Mouse (Mus musculus): Measurements from ENCODE around the gene Dgcr2. TPM values are rescaled to one million over a fixed set of nuclear protein-coding genes. Genes with fewer than 3 reads are reported as not detected.

Dgcr2 gene
- total and polyA plus RNA-seq, 3 experiments: 20.5 to 27.8 (median 25.5) TPM

DNA sequence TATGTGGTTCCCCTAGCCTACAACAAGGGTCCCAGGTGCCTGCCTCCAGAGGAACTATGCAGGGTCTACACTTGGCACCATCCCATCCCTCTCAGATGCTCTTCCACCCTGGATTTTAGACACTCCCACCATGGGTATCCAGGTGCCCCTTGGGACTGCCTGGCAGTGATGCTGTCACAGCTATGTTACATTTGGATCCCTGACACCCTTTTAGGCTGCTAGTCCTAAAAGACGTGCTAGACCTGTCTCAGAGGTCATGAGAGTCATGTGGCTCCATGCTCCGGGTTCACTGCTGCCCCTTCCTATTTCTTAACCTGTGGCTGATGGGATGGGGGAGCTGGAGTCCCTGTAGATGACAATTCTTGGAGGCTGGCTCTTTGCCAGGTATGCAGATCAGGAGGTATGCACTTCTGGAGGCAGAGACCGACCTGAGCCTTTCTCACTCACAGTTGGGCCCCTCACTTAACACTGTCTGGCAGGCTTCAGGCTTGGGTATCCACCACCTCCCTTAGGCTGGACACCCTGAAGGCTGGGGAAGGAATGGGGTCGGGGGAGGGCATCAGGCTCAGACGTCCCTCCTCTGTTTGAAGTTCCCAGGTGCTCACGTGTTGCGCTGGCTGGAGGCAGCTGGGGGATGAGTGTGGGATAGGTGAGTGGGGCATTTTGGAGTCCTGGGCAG lies 96.4 kb downstream of the Dgcr2 start:
- DNase-seq (ENCODE audit: low spot score) (no peak), ATAC-seq (ENCODE audit: extremely low read depth, insufficient number of reproducible peaks, low FRiP score, poor library complexity, severe bottlenecking) (no peak)
- TF ChIP-seq CTCF (IDR thresholded peaks at IDR 0.05; ENCODE audit: low read depth, low read length) (no peak), TAL1 (conservative IDR thresholded peaks at IDR 0.05; ENCODE audit: low read depth, low read length) (no peak)
- Histone ChIP-seq H3K9me3 (replicated peaks) (peaks cover 15% of the 10 kb centered on the region), H3K27me3 (ENCODE audit: insufficient read depth, low read length) (peaks cover 57% of the 10 kb centered on the region), H3K36me3 (replicated peaks) (no peaks in the 10 kb centered on the region), H3K4me3 (ENCODE audit: low read depth, low read length) (no peak overlapping the region), H3K4me1 (ENCODE audit: insufficient read depth, low read depth, low read length) (peaks cover 8% of the 10 kb centered on the region)

DNA sequence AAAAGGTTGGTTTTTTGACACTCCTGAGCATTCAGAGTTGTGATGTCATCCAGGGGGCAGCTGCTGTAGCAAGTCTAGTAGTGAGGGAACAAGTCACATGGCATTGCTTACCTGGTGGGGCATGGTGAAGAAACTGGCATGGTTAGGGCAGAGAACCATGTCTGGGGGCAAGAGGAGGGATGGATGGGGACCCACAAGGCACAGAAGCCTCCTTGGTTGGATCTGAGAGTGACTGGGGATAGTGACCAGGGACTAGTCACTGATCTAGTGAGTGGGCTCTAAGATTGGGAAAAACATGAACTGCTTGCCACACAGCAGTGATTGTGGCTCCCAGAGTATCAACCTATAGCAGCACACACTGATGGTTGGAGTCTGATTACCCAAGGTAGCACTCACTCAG lies 98.8 kb downstream of the Dgcr2 start:
- peaks cover 46% of the 10 kb centered on the region for H3K27me3 ChIP-seq (ENCODE audit: insufficient read depth, low read length)
- no peak for ATAC-seq (ENCODE audit: extremely low read depth, insufficient number of reproducible peaks, low FRiP score, poor library complexity, severe bottlenecking)
- H3K9me3 ChIP-seq (replicated peaks): peaks cover 14% of the 10 kb centered on the region
- no peaks in the 10 kb centered on the region for H3K36me3 ChIP-seq (replicated peaks)
- H3K4me3 ChIP-seq (ENCODE audit: low read depth, low read length): no peak overlapping the region
- TF ChIP-seq POLR2AphosphoS5 (IDR thresholded peaks at IDR 0.05; ENCODE audit: insufficient replicate concordance, low read depth, low read length) (no peak), GATA2 (IDR thresholded peaks at IDR 0.05; ENCODE audit: borderline replicate concordance, low read depth, low read length) (no peak), GATA1 (IDR thresholded peaks at IDR 0.05; ENCODE audit: borderline replicate concordance, low read length) (no peak), CTCF (IDR thresholded peaks at IDR 0.05; ENCODE audit: low read depth, low read length) (no peak), TAL1 (conservative IDR thresholded peaks at IDR 0.05; ENCODE audit: low read depth, low read length) (no peak)
- H3K4me1 ChIP-seq (ENCODE audit: insufficient read depth, low read depth, low read length): peaks cover 4% of the 10 kb centered on the region
- DNase-seq (ENCODE audit: low spot score): no peak

DNA sequence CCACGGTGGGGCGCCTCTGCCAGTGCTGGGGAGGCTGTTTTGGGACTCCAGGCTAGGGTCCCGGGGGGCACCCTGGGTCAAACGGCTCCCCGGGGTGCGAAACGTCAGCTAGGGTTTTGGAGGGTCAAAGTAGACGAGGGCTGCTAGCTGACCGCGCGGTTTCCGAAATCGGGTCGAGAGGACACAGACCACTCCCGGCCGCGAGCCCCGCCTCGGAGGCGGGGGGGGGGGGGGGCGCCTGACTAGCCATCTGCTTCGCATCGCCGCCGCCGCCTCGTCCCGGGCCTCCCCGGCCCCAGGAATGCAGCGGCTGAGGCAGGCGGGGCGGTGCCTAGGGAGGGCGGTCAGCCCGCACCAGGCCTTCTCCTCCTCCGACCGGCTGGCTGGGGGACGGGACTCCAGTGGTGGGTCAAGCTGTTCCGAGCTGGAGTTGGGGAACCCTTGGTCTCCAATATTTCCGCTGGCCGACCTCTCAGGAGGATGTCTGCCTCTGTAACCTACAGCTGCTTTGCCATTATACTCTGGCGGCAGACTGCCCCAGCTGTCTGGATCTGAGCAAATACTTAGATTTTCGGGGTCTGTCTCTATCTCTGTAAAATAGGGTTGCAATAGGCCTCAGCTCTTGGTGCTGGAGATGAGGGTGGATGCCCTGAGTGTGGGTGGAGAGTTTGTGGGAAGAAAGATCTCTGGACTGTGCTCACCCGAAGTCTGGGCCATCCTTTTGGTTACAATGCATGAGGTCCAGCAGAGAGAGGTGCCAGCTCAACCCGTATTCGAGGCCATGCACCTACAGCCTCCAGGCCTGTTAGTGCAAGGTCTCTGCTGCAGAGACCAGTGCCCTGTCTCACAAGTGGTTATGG lies 99.8 kb downstream of the Dgcr2 start:
- no peaks in the 10 kb centered on the region; the same call in 1 of the 2 replicates for H3K4me1 ChIP-seq (ENCODE audit: insufficient read depth, low read depth, low read length)
- DNase-seq (ENCODE audit: low spot score) (no peak), ATAC-seq (ENCODE audit: extremely low read depth, insufficient number of reproducible peaks, low FRiP score, poor library complexity, severe bottlenecking) (no peak)
- H3K36me3 ChIP-seq (replicated peaks): no peaks in the 10 kb centered on the region
- peaks cover 41% of the 10 kb centered on the region for H3K27me3 ChIP-seq (ENCODE audit: insufficient read depth, low read length)
- no peak for TF ChIP-seq POLR2AphosphoS5 (IDR thresholded peaks at IDR 0.05; ENCODE audit: insufficient replicate concordance, low read depth, low read length)
- peaks cover 13% of the 10 kb centered on the region for H3K9me3 ChIP-seq (replicated peaks)
- H3K4me3 ChIP-seq (ENCODE audit: low read depth, low read length): no peak overlapping the region

DNA sequence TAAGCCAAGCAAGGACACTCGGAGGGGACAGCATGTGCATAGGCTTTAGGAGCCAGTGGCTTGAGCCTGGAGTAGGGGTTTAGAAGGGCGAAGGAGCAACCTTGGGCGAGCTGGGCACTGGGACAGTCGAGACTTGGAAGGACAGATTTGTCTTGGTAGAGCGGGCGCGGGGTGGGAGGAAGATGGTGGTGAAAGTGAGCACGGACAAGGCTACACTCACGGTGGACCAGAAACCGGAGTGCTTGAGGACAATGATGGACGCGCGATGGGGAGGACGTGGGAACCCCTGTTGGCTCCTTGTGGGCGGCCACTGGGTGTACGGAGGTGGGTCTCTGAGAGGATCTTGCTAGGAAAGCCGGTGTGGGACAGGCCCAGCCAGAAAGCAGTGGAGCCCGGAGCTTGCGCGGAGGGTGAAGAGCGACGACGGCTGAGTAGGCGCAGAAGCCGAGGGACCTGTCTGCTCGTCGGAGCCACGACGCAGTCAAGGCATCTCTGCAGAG lies 100.5 kb downstream of the Dgcr2 start:
- H3K36me3 ChIP-seq (replicated peaks): no peaks in the 10 kb centered on the region
- TF ChIP-seq TAL1 (conservative IDR thresholded peaks at IDR 0.05; ENCODE audit: low read depth, low read length) (no peak), CTCF (IDR thresholded peaks at IDR 0.05; ENCODE audit: low read depth, low read length) (no peak), GATA1 (IDR thresholded peaks at IDR 0.05; ENCODE audit: borderline replicate concordance, low read length) (no peak), POLR2AphosphoS5 (IDR thresholded peaks at IDR 0.05; ENCODE audit: insufficient replicate concordance, low read depth, low read length) (no peak), GATA2 (IDR thresholded peaks at IDR 0.05; ENCODE audit: borderline replicate concordance, low read depth, low read length) (no peak)
- no peak for ATAC-seq (ENCODE audit: extremely low read depth, insufficient number of reproducible peaks, low FRiP score, poor library complexity, severe bottlenecking)
- H3K4me1 ChIP-seq (ENCODE audit: insufficient read depth, low read depth, low read length): no peaks in the 10 kb centered on the region
- peaks cover 6% of the 10 kb centered on the region for H3K9me3 ChIP-seq (replicated peaks)
- no peak overlapping the region for H3K4me3 ChIP-seq (ENCODE audit: low read depth, low read length)
- peaks cover 37% of the 10 kb centered on the region for H3K27me3 ChIP-seq (ENCODE audit: insufficient read depth, low read length)
- no peak for DNase-seq (ENCODE audit: low spot score)

DNA sequence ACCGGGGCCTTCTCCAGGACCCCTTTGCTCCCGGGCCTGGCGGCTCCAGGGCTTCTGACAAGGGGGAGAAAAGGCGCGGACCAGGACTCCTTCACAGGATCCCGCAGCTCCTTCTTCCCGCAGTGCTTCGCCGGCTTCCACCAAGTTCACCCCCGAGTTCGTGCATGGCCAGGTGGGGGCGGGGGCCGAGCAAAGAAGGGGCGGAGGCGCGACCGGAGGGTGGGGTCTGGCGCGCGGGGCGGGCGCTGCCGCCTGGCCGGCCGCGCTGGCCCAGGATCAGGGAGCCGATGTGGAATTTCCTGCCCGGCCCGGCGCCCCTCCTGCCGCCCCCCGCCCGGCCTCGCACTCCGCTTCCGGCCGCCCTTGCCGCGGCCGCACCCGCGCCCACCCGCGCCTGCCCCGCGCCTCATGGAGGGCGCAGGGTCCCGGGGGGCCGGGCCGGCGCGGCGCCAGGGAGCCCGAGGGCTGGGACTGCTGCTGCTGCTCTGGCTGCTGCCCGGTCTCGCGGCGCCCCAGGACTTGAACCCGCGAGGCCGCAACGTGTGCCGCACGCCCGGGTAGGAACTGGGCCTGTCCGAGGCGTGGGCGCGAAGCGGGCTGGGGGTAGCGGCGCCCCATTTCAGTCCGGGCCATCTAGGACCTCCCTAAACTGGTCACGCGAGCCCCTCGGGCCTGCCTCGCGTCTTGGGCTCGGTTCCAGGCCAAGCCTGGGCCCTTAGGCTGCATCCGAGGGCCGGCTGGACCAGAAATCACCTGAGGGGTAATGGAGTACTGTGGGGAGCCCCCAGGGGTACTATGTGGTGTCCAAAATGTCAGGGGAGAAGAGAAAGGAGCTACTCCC lies 101.2 kb downstream of the Dgcr2 start, which contains the start of gene Scarf2:
Gene Scarf2, plus strand, starts transcription at position 312 of the 841 bp plus-strand sequence.
- no peaks in the 10 kb centered on the region for H3K4me1 ChIP-seq (ENCODE audit: insufficient read depth, low read depth, low read length)
- no peak for DNase-seq (ENCODE audit: low spot score)
- H3K9me3 ChIP-seq (replicated peaks): peaks cover 3% of the 10 kb centered on the region; the same call in 1 of the 2 replicates
- no peak for TF ChIP-seq GATA1 (IDR thresholded peaks at IDR 0.05; ENCODE audit: borderline replicate concordance, low read length)
- TF ChIP-seq GATA2 (IDR thresholded peaks at IDR 0.05; ENCODE audit: borderline replicate concordance, low read depth, low read length): no peak
- TF ChIP-seq CTCF (IDR thresholded peaks at IDR 0.05; ENCODE audit: low read depth, low read length): no peak
- TF ChIP-seq POLR2AphosphoS5 (IDR thresholded peaks at IDR 0.05; ENCODE audit: insufficient replicate concordance, low read depth, low read length): no peak
- H3K27me3 ChIP-seq (ENCODE audit: insufficient read depth, low read length): peaks cover 36% of the 10 kb centered on the region
- ATAC-seq (ENCODE audit: extremely low read depth, insufficient number of reproducible peaks, low FRiP score, poor library complexity, severe bottlenecking): no peak
- H3K36me3 ChIP-seq (replicated peaks): no peaks in the 10 kb centered on the region
- no peak within 1 kb of the TSS for H3K4me3 ChIP-seq (ENCODE audit: low read depth, low read length)

DNA sequence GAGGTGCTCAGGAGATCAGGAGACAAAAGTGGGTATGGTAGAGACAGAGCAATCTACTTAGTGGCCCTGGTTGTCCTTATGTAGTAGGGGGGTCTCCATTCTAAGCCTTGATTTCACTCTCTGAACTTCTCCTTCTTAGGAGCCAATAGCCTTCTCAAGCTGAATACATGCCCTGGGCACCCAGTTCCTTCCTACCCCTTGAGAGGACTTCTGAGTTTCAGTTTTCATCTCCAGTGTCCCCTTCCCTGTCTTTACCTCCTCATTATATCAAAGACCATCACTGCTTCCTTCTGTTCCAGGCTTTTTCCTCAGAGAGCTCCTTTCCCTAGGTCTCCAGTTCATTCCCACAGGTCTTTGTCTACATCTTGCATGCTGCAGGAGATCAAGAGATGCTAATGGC lies 101.8 kb downstream of the Dgcr2 start:
- no peak for DNase-seq (ENCODE audit: low spot score)
- no peaks in the 10 kb centered on the region for H3K36me3 ChIP-seq (replicated peaks)
- TF ChIP-seq TAL1 (conservative IDR thresholded peaks at IDR 0.05; ENCODE audit: low read depth, low read length) (no peak), GATA2 (IDR thresholded peaks at IDR 0.05; ENCODE audit: borderline replicate concordance, low read depth, low read length) (no peak), CTCF (IDR thresholded peaks at IDR 0.05; ENCODE audit: low read depth, low read length) (no peak), POLR2AphosphoS5 (IDR thresholded peaks at IDR 0.05; ENCODE audit: insufficient replicate concordance, low read depth, low read length) (no peak), GATA1 (IDR thresholded peaks at IDR 0.05; ENCODE audit: borderline replicate concordance, low read length) (no peak)
- H3K4me3 ChIP-seq (ENCODE audit: low read depth, low read length): no peak overlapping the region
- peaks cover 3% of the 10 kb centered on the region; the same call in 1 of the 2 replicates for H3K9me3 ChIP-seq (replicated peaks)
- peaks cover 34% of the 10 kb centered on the region for H3K27me3 ChIP-seq (ENCODE audit: insufficient read depth, low read length)
- ATAC-seq (ENCODE audit: extremely low read depth, insufficient number of reproducible peaks, low FRiP score, poor library complexity, severe bottlenecking): no peak
- no peaks in the 10 kb centered on the region for H3K4me1 ChIP-seq (ENCODE audit: insufficient read depth, low read depth, low read length)

Measured in G1E (cell line).